Mouse (Mus musculus) heart, embryonic 11.5 days (tissue): Measurements from ENCODE around the gene Fam107b. TPM values are rescaled to one million over a fixed set of nuclear protein-coding genes. Genes with fewer than 3 reads are reported as not detected.

ENCODE experiments used
- ATAC-seq: fragments of 200-750 bp; cut with Nextera tagmentation; replicated peaks from 2 replicates; pipeline ENCODE4 v1.8.0; 2017; ENCODE audit warnings: moderate library complexity; ENCODE audit not compliant: insufficient number of reproducible peaks, low FRiP score, low TSS enrichment
- H3K27ac ChIP-seq: fragments of 300-500 bp; sonication (generic); 2 replicates; pipeline ENCODE4 v1.5.1; 2014; ENCODE audit warnings: mild to moderate bottlenecking, low read depth, low read length
- H3K27me3 ChIP-seq: fragments of 300-500 bp; sonication (generic); 2 replicates; pipeline ENCODE4 v1.6.1; 2014; ENCODE audit warnings: mild to moderate bottlenecking, low read length, mixed read lengths; ENCODE audit not compliant: control insufficient read depth, insufficient read depth
- H3K36me3 ChIP-seq: fragments of 300-500 bp; sonication (generic); 2 replicates; pipeline ENCODE4 v1.6.1; 2014; ENCODE audit warnings: mild to moderate bottlenecking, low read length, moderate library complexity, mixed read lengths; ENCODE audit not compliant: control insufficient read depth, insufficient read depth
- H3K4me1 ChIP-seq: fragments of 300-500 bp; sonication (generic); 2 replicates; pipeline ENCODE4 v1.6.1; 2014; ENCODE audit warnings: low read length; ENCODE audit not compliant: control insufficient read depth, insufficient read depth
- H3K4me2 ChIP-seq: fragments of 300-500 bp; sonication (generic); 2 replicates; pipeline ENCODE4 v1.6.1; 2014; ENCODE audit warnings: mild to moderate bottlenecking, moderate library complexity
- H3K4me3 ChIP-seq: fragments of 300-500 bp; sonication (generic); 2 replicates; pipeline ENCODE4 v1.5.1; 2014; ENCODE audit warnings: low read depth, low read length
- H3K9ac ChIP-seq: fragments of 300-500 bp; sonication (generic); 2 replicates; pipeline ENCODE4 v1.6.1; 2014; ENCODE audit warnings: mild to moderate bottlenecking, low read depth, low read length, moderate library complexity
- H3K9me3 ChIP-seq: fragments of 300-500 bp; sonication (generic); replicated peaks from 2 replicates; pipeline ENCODE4 v1.6.1; 2016; ENCODE audit warnings: low read length; ENCODE audit not compliant: control insufficient read depth
- WGBS: fragments of 180-500 bp; shearing (Covaris S2); extraction: QIAGEN DNeasy Blood & Tissue Kit; methylation state at CpG from one replicate; pipeline ENCODE4 v1.1.7; 2014; ENCODE audit not compliant: insufficient replicate concordance; 5-methylcytosine and 5-hydroxymethylcytosine counted together
- polyA plus RNA-seq: library from polyadenylated mRNA; unstranded; fragments of >200 nt; fragmentation: Nextera tagmentation; extraction: Ambion mirVana; gene quantifications from 2 replicates; pipeline ENCODE4 v1.2.1, GENCODE M21; 2014

Fam107b gene
- polyA plus RNA-seq, result 34.6 and 38.2 TPM in 2 replicates

GRCm38 (mm10) chr2:3570186-3570585, at the start of gene Fam107b:
Gene Fam107b, plus strand, starts transcription at chr2:3570488.
- no peaks in the 10 kb centered on the region for H3K4me1 ChIP-seq
- H3K9me3 ChIP-seq, result no peaks in the 10 kb centered on the region
- ATAC-seq, result no peak
- H3K4me3 ChIP-seq, result no peak within 1 kb of the TSS
- no peak within 1 kb of the TSS for H3K9ac ChIP-seq
- H3K4me2 ChIP-seq, result no peak within 1 kb of the TSS
- WGBS, result 67% methylated on average over 12 of the region's 12 CpGs
- H3K27ac ChIP-seq, result no peak within 1 kb of the TSS
- no peaks in the 10 kb centered on the region for H3K27me3 ChIP-seq
- H3K36me3 ChIP-seq, result no peaks in the 10 kb centered on the region

- ATAC-seq, result no peak
- Histone ChIP-seq H3K36me3 (no peaks in the 10 kb centered on the region), H3K4me3 (no peak overlapping the region), H3K27ac (no peak overlapping the region), H3K9ac (no peak overlapping the region), H3K4me2 (no peak overlapping the region), H3K9me3 (no peaks in the 10 kb centered on the region), H3K27me3 (no peaks in the 10 kb centered on the region), H3K4me1 (no peaks in the 10 kb centered on the region)
- WGBS, result 79% methylated on average over 4 of the region's 4 CpGs
Observed at GRCm38 (mm10) chr2:3522558-3522957, 47.7 kb upstream of the Fam107b start.

GRCm38 (mm10) chr2:3526288-3526687, 44.0 kb upstream of the Fam107b start:
- Histone ChIP-seq H3K27me3 (no peaks in the 10 kb centered on the region), H3K36me3 (no peaks in the 10 kb centered on the region), H3K9me3 (no peaks in the 10 kb centered on the region), H3K4me2 (no peak overlapping the region), H3K27ac (no peak overlapping the region), H3K4me1 (no peaks in the 10 kb centered on the region), H3K4me3 (no peak overlapping the region), H3K9ac (no peak overlapping the region)
- no peak for ATAC-seq
- WGBS, result 76% methylated on average over 6 of the region's 6 CpGs

GRCm38 (mm10) chr2:3541307-3542079, 28.8 kb upstream of the Fam107b start:
- Histone ChIP-seq H3K27me3 (no peaks in the 10 kb centered on the region), H3K9ac (no peak overlapping the region), H3K36me3 (no peaks in the 10 kb centered on the region), H3K4me2 (no peak overlapping the region), H3K4me1 (no peaks in the 10 kb centered on the region), H3K27ac (no peak overlapping the region), H3K4me3 (no peak overlapping the region), H3K9me3 (no peaks in the 10 kb centered on the region)
- 64% methylated on average over 9 of the region's 9 CpGs for WGBS
- no peak for ATAC-seq

GRCm38 (mm10) chr2:3546055-3546454, 24.2 kb upstream of the Fam107b start:
- no peak overlapping the region for H3K4me3 ChIP-seq
- H3K9ac ChIP-seq, result no peak overlapping the region
- H3K27ac ChIP-seq, result no peak overlapping the region
- 48% methylated on average over 2 of the region's 2 CpGs for WGBS
- H3K4me1 ChIP-seq, result no peaks in the 10 kb centered on the region
- H3K4me2 ChIP-seq, result no peak overlapping the region
- no peak for ATAC-seq
- H3K27me3 ChIP-seq, result no peaks in the 10 kb centered on the region
- no peaks in the 10 kb centered on the region for H3K9me3 ChIP-seq
- H3K36me3 ChIP-seq, result no peaks in the 10 kb centered on the region

- Histone ChIP-seq H3K9me3 (no peaks in the 10 kb centered on the region), H3K4me1 (no peaks in the 10 kb centered on the region), H3K4me3 (no peak overlapping the region), H3K27me3 (no peaks in the 10 kb centered on the region), H3K36me3 (no peaks in the 10 kb centered on the region), H3K4me2 (no peak overlapping the region), H3K27ac (no peak overlapping the region), H3K9ac (no peak overlapping the region)
- 8% methylated on average over 4 of the region's 4 CpGs for WGBS
- no peak for ATAC-seq
Observed at GRCm38 (mm10) chr2:3546588-3546987, 23.7 kb upstream of the Fam107b start.

GRCm38 (mm10) chr2:3570606-3571005, 318 bp downstream of the Fam107b start:
- Histone ChIP-seq H3K36me3 (no peaks in the 10 kb centered on the region), H3K4me3 (no peak overlapping the region), H3K9ac (no peak overlapping the region), H3K27ac (no peak overlapping the region), H3K4me1 (no peaks in the 10 kb centered on the region), H3K9me3 (no peaks in the 10 kb centered on the region), H3K4me2 (no peak overlapping the region), H3K27me3 (no peaks in the 10 kb centered on the region)
- 78% methylated on average over 11 of the region's 11 CpGs for whole genome bisulfite sequencing
- ATAC-seq, result no peak

GRCm38 (mm10) chr2:3573883-3574282, 3.6 kb downstream of the Fam107b start:
- 78% methylated on average over 7 of the region's 7 CpGs for WGBS
- Histone ChIP-seq H3K27me3 (no peaks in the 10 kb centered on the region), H3K36me3 (no peaks in the 10 kb centered on the region), H3K4me1 (no peaks in the 10 kb centered on the region), H3K27ac (no peak overlapping the region), H3K4me3 (no peak overlapping the region), H3K4me2 (no peak overlapping the region), H3K9ac (no peak overlapping the region), H3K9me3 (no peaks in the 10 kb centered on the region)
- no peak for ATAC-seq

- ATAC-seq, result no peak
- no peaks in the 10 kb centered on the region for H3K9me3 ChIP-seq
- H3K9ac ChIP-seq, result no peak overlapping the region
- WGBS, result 75% methylated on average over 1 of the region's 1 CpGs
- no peaks in the 10 kb centered on the region for H3K4me1 ChIP-seq
- no peaks in the 10 kb centered on the region for H3K36me3 ChIP-seq
- no peak overlapping the region for H3K4me2 ChIP-seq
- no peaks in the 10 kb centered on the region for H3K27me3 ChIP-seq
- no peak overlapping the region for H3K27ac ChIP-seq
- H3K4me3 ChIP-seq, result no peak overlapping the region
Observed at GRCm38 (mm10) chr2:3575140-3575539, 4.9 kb downstream of the Fam107b start.
